Mouse (Mus musculus): ENCODE results near the gene Atf6. TPM values are rescaled to one million over a fixed set of nuclear protein-coding genes. Genes with fewer than 3 reads are reported as not detected.

Gene Atf6
- polyA plus RNA-seq, 2 experiments = 4.8 to 6.6 TPM

DNA sequence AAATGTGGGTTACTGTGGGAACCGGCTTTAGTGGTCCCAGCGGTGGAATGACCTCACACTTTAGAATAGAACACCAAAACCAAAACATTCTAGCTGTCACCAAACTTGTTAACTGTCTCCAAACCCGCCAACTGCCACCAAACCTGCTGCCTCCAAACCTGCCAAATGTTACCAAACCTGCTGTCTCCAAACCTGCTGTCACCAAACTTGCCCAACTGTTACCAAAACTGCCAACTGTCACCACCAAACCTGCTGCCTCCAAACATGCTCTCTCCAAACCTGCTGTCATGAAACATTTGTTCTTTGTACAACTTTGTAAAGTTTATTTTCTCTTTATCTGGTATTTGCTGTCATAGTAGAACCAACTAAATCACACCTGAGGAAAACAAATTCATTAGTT is 132.7 kb downstream of the Atf6 start:
- no peaks in the 10 kb centered on the region for H3K9me3 ChIP-seq (ENCODE audit: control insufficient read depth, low read length)
- H3K4me2 ChIP-seq (ENCODE audit: low read depth) = no peak overlapping the region
- H3K36me3 ChIP-seq (replicated peaks; ENCODE audit: control insufficient read depth, insufficient read depth, low read depth) = no peaks in the 10 kb centered on the region
- no peaks in the 10 kb centered on the region for H3K27me3 ChIP-seq (ENCODE audit: control insufficient read depth, insufficient read depth, low read length)
- H3K27ac ChIP-seq = no peak overlapping the region
- H3K4me1 ChIP-seq (replicated peaks; ENCODE audit: control insufficient read depth in 2 of 2, insufficient read depth in 2 of 2, low read length in 1 of 2) = no peaks in the 10 kb centered on the region
- no peak overlapping the region for H3K9ac ChIP-seq (replicated peaks)
- no peak for DNase-seq (ENCODE audit: low read depth in 3 of 3, low spot score in 3 of 3)
- no peak overlapping the region for H3K4me3 ChIP-seq (ENCODE audit: insufficient read depth in 1 of 2, low read depth in 2 of 2, low read length in 2 of 2)
- WGBS (ENCODE audit: insufficient replicate concordance) = 71% methylated on average over 3 of the region's 3 CpGs
- TF ChIP-seq CTCF (IDR thresholded peaks at IDR 0.05; ENCODE audit: low read depth) (no peak), EP300 (IDR thresholded peaks at IDR 0.05; ENCODE audit: low read depth) (no peak)
- ATAC-seq (ENCODE audit: insufficient read depth) = no peak

DNA sequence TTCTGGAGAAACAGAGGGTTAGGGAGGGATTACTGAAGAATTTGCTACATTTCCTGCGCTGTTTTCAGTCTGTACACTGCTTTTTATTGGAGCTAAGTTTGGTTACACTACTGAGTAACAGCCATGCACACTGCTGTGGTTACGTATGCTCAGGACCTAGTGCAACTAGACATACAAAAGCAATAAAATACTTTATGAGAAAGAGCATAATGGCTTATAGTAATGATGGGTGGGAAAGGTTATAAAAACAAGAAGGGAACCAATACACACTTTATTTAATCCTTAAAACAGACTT is 135.0 kb downstream of the Atf6 start:
- Histone ChIP-seq H3K9me3 (ENCODE audit: control insufficient read depth, low read length) (no peaks in the 10 kb centered on the region), H3K4me3 (ENCODE audit: insufficient read depth in 1 of 2, low read depth in 2 of 2, low read length in 2 of 2) (no peak overlapping the region), H3K27ac (no peak overlapping the region), H3K27me3 (ENCODE audit: control insufficient read depth, insufficient read depth, low read length) (no peaks in the 10 kb centered on the region), H3K4me1 (replicated peaks; ENCODE audit: control insufficient read depth in 2 of 2, insufficient read depth in 2 of 2, low read length in 1 of 2) (no peaks in the 10 kb centered on the region), H3K4me2 (ENCODE audit: low read depth) (no peak overlapping the region), H3K36me3 (replicated peaks; ENCODE audit: control insufficient read depth, insufficient read depth, low read depth) (no peaks in the 10 kb centered on the region), H3K9ac (replicated peaks) (no peak overlapping the region)
- 88% methylated on average over 2 of the region's 2 CpGs for WGBS (ENCODE audit: insufficient replicate concordance)
- DNase-seq (ENCODE audit: low read depth in 3 of 3, low spot score in 3 of 3) (no peak), ATAC-seq (ENCODE audit: insufficient read depth) (no peak)
- TF ChIP-seq EP300 (IDR thresholded peaks at IDR 0.05; ENCODE audit: low read depth) = no peak
- TF ChIP-seq CTCF (IDR thresholded peaks at IDR 0.05; ENCODE audit: low read depth) = no peak

DNA sequence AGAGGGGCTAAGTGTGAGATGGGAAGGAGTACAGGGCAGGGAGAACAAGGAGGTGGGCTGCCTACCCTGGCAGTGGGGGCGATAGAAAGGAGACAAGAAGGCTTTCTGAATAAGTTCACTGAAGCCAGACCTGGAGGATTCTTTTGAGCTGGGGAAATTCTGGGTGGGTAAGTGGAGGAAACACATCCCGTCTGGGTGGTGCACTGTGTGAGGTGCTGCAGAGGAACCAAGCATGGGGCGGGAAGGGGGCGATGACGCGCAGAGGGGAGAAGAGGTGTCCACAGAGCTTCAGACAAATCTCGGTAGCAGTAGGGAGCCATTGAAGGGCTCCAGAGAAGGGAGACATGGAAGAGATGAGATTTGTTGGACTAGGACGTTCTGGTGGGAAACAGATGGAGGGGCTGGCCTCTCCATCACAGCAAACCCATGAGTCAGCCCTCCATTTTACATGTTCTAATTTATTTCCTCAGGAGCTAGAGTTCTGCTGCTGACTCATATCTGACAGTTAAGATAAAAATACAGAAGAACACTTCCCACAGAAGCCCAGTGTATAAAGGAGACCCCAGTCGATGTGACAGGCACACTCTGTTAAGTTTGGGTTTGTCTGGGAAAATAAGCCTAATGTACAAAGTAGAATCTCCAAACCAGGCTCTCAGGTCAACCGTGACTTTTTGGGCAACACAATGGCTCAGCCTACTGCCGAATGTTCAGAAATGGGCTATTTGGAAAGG is 135.5 kb downstream of the Atf6 start:
- 67% methylated on average over 11 of the region's 11 CpGs for WGBS (ENCODE audit: insufficient replicate concordance)
- Histone ChIP-seq H3K9me3 (ENCODE audit: control insufficient read depth, low read length) (no peaks in the 10 kb centered on the region), H3K27me3 (ENCODE audit: control insufficient read depth, insufficient read depth, low read length) (no peaks in the 10 kb centered on the region), H3K9ac (replicated peaks) (no peak overlapping the region), H3K4me1 (replicated peaks; ENCODE audit: control insufficient read depth in 2 of 2, insufficient read depth in 2 of 2, low read length in 1 of 2) (no peaks in the 10 kb centered on the region), H3K27ac (no peak overlapping the region), H3K36me3 (replicated peaks; ENCODE audit: control insufficient read depth, insufficient read depth, low read depth) (no peaks in the 10 kb centered on the region), H3K4me3 (ENCODE audit: insufficient read depth in 1 of 2, low read depth in 2 of 2, low read length in 2 of 2) (no peak overlapping the region), H3K4me2 (ENCODE audit: low read depth) (no peak overlapping the region)
- TF ChIP-seq CTCF (IDR thresholded peaks at IDR 0.05; ENCODE audit: low read depth) = no peak
- TF ChIP-seq EP300 (IDR thresholded peaks at IDR 0.05; ENCODE audit: low read depth) = no peak
- DNase-seq (ENCODE audit: low read depth in 3 of 3, low spot score in 3 of 3) = no peak
- ATAC-seq (ENCODE audit: insufficient read depth) = no peak

DNA sequence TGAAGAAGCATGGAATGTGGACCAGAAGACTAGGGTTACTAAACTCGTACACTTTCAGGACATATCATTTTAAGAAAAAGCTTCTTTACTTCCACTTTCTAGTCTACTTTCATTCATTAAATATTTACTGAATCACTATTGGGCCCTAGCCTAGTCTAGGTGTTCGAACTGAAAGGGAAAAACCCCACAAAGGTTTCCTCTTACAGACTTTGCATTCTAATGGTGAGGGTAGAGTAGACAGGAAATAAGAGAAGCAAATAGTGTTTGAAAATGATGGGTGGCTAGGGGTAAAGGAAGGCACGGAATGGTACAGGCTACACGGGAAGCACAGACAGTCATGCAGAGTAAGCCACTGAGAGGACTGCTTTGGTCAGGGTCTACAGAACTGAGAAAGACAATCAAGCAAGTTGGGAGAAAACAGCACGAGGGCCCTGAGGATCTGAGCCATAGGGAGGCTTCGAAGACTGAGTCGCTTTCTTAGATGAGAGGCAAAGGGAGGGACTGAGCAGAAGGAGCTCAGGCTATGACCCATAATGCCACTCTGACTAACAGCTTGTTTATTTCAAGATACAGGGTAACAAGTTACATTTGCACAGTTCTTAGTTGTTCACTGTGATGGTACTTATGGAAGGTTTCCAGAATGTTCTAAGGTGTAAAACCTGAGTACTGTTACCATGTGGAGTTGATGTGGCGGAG is 138.2 kb downstream of the Atf6 start:
- Histone ChIP-seq H3K9me3 (ENCODE audit: control insufficient read depth, low read length) (no peaks in the 10 kb centered on the region), H3K4me2 (ENCODE audit: low read depth) (no peak overlapping the region), H3K4me1 (replicated peaks; ENCODE audit: control insufficient read depth in 2 of 2, insufficient read depth in 2 of 2, low read length in 1 of 2) (no peaks in the 10 kb centered on the region), H3K9ac (replicated peaks) (no peak overlapping the region), H3K27ac (no peak overlapping the region), H3K4me3 (ENCODE audit: insufficient read depth in 1 of 2, low read depth in 2 of 2, low read length in 2 of 2) (no peak overlapping the region), H3K36me3 (replicated peaks; ENCODE audit: control insufficient read depth, insufficient read depth, low read depth) (no peaks in the 10 kb centered on the region), H3K27me3 (ENCODE audit: control insufficient read depth, insufficient read depth, low read length) (no peaks in the 10 kb centered on the region)
- no peak for DNase-seq (ENCODE audit: low read depth in 3 of 3, low spot score in 3 of 3)
- TF ChIP-seq CTCF (IDR thresholded peaks at IDR 0.05; ENCODE audit: low read depth) (no peak), EP300 (IDR thresholded peaks at IDR 0.05; ENCODE audit: low read depth) (no peak)
- 73% methylated on average over 8 of the region's 8 CpGs for WGBS (ENCODE audit: insufficient replicate concordance)
- ATAC-seq (ENCODE audit: insufficient read depth) = no peak

DNA sequence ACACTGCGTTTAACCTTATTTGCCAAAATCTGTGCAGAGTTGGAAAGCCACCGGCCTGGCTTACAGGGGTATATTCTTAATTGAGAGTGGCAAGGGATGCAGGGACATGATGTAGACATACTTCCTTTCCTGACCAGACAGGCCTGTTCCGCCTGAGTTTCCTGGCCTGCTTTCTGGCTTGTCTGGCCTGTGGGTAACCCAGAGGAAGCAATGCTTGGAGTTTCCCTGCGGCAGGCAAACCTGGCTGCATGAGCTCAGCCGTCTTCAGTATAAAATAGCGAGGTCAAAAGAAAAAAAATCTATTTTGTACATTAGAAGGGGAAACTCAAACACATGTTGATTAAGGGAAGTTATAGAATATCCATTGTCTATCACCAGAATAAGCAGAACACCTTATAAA is 139.0 kb downstream of the Atf6 start:
- no peak overlapping the region for H3K27ac ChIP-seq
- ATAC-seq (ENCODE audit: insufficient read depth) (no peak), DNase-seq (ENCODE audit: low read depth in 3 of 3, low spot score in 3 of 3) (no peak)
- no peaks in the 10 kb centered on the region for H3K9me3 ChIP-seq (ENCODE audit: control insufficient read depth, low read length)
- no peak overlapping the region for H3K4me3 ChIP-seq (ENCODE audit: insufficient read depth in 1 of 2, low read depth in 2 of 2, low read length in 2 of 2)
- H3K4me1 ChIP-seq (replicated peaks; ENCODE audit: control insufficient read depth in 2 of 2, insufficient read depth in 2 of 2, low read length in 1 of 2) = no peaks in the 10 kb centered on the region
- H3K4me2 ChIP-seq (ENCODE audit: low read depth) = no peak overlapping the region
- no peak for TF ChIP-seq EP300 (IDR thresholded peaks at IDR 0.05; ENCODE audit: low read depth)
- no peak for TF ChIP-seq CTCF (IDR thresholded peaks at IDR 0.05; ENCODE audit: low read depth)
- H3K9ac ChIP-seq (replicated peaks) = no peak overlapping the region
- no peaks in the 10 kb centered on the region for H3K36me3 ChIP-seq (replicated peaks; ENCODE audit: control insufficient read depth, insufficient read depth, low read depth)
- no peaks in the 10 kb centered on the region for H3K27me3 ChIP-seq (ENCODE audit: control insufficient read depth, insufficient read depth, low read length)
- whole genome bisulfite sequencing (ENCODE audit: insufficient replicate concordance) = 57% methylated on average over 6 of the region's 6 CpGs
